Mouse (Mus musculus) megakaryocyte progenitor cell, adult 5-6 weeks (primary cell): ENCODE results near the gene Dsn1. TPM values are rescaled to one million over a fixed set of nuclear protein-coding genes. Genes with fewer than 3 reads are reported as not detected.

Source experiments
- ATAC-seq: replicated peaks from 2 replicates; pipeline ENCODE4 v1.8.0; 2016; ENCODE audit warnings: mild to moderate bottlenecking, moderate TSS enrichment, inconsistent platforms; ENCODE audit not compliant: poor library complexity
- total RNA-seq, 2 experiments: library from RNA; stranded (forward) in 1 of 2; stranded (reverse) in 1 of 2; fragments of 157-497, 149-512 nt in 1 of 2; fragments of 200-1000 nt in 1 of 2; gene quantifications; 2 replicates each; pipeline versions ENCODE4 v1.2.3 to v1.2.4; 2015 to 2017

Gene Dsn1
- total RNA-seq, 2 experiments from 2014 or later, result 17.1 to 68.2 TPM

- ATAC-seq, result peak; percentile 69
These were observed 20.4 kb upstream of the Dsn1 start for GRCm38 (mm10) chr2:157027106-157028008.

GRCm38 (mm10) chr2:157021156-157021555, 14.2 kb upstream of the Dsn1 start:
- ATAC-seq, result no peak

GRCm38 (mm10) chr2:157019228-157019627, 12.3 kb upstream of the Dsn1 start:
- ATAC-seq, result no peak

GRCm38 (mm10) chr2:157016529-157017270, 9.7 kb upstream of the Dsn1 start:
- ATAC-seq, result 0 out of 2 replicates have a peak, but pooled peaks have one; percentile 28

GRCm38 (mm10) chr2:157012341-157012740, 5.4 kb upstream of the Dsn1 start:
- ATAC-seq, result no peak

- ATAC-seq, result peak; percentile 54
These were observed 3.8 kb upstream of the Dsn1 start for GRCm38 (mm10) chr2:157010634-157011310.

- 0 out of 2 replicates have a peak, but pooled peaks have one; percentile 13 for ATAC-seq
These were observed 3.2 kb upstream of the Dsn1 start for GRCm38 (mm10) chr2:157010121-157010520.

GRCm38 (mm10) chr2:157008509-157008908, 1.6 kb upstream of the Dsn1 start:
- no peak for ATAC-seq

GRCm38 (mm10) chr2:157007234-157007596, 261 bp upstream of the Dsn1 start:
- ATAC-seq, result no peak

- no peak for ATAC-seq
These were observed 4.6 kb downstream of the Dsn1 start for GRCm38 (mm10) chr2:157002321-157002720.

- no peak for ATAC-seq
These were observed 8.7 kb downstream of the Dsn1 start for GRCm38 (mm10) chr2:156998263-156998662.

- ATAC-seq, result peak; percentile 58
These were observed 10.4 kb downstream of the Dsn1 start for GRCm38 (mm10) chr2:156996576-156996975.

GRCm38 (mm10) chr2:156991470-156992319, 15.3 kb downstream of the Dsn1 start, which contains the start of gene Ndrg3:
TSS of gene Ndrg3 (minus strand) at chr2:156992056.
- peak; percentile 94 for ATAC-seq

GRCm38 (mm10) chr2:156990727-156991431, 16.1 kb downstream of the Dsn1 start:
- ATAC-seq, result no peak

GRCm38 (mm10) chr2:156987316-156987715, 19.6 kb downstream of the Dsn1 start:
- ATAC-seq, result no peak

GRCm38 (mm10) chr2:156982864-156983263, 24.1 kb downstream of the Dsn1 start:
- peak; percentile 97 for ATAC-seq

GRCm38 (mm10) chr2:156981291-156981690, 25.7 kb downstream of the Dsn1 start:
- ATAC-seq, result no peak

- ATAC-seq, result no peak
These were observed 26.9 kb downstream of the Dsn1 start for GRCm38 (mm10) chr2:156980059-156980458.

- no peak for ATAC-seq
These were observed 30.2 kb downstream of the Dsn1 start for GRCm38 (mm10) chr2:156976711-156977110.

- ATAC-seq, result no peak
These were observed 32.0 kb downstream of the Dsn1 start for GRCm38 (mm10) chr2:156974967-156975366.
